In the genomic region with DNA sequence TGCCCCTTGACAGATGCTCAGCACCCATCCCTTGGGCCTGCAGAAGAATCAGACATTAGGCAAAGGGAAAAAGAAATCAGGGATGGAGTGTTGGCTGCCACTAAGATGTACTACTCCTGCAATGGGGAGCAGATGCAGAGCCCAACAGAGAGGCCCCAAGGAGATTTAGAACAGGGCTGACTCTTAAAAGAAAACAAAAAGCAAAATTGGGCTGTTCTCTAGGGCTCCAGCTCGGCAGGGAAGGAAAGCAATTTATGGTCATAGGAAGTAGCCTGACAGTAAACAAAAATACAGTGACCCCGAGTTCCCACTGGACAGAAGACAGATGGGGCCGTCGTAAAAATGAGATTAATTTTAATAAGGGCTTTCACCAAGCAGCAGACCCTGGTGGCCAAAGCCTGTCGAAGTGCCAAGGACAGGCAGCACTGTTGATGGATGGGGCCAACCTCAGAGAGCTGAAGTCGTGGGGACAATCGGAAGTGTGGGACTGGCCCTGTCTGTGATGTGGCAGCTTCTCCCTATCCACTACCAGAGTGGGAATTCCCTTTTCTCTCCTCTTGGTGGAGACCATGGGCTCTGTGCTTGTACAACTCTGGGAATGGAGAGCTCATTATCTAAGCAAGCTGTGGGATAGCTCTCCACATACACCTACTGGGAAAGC, we compare ENCODE assay signal across 13 mouse cellular contexts.
DNase-seq lines count a peak whose midpoint lies in the region; ATAC-seq lines count a peak whose summit lies in the region.
"Had no signal": no experiment of that assay in that cellular context is flagged by ENCODE, and none has a peak within 500 bp of the region (broad histone marks: within the 10 kb centered on the region; RNA-seq: fewer than 3 reads in every experiment).

No protein-coding gene starts in this region.

- 29% methylated on average over 7 of the region's 7 CpGs for WGBS in neural tube, embryonic 15.5 days

- 0 out of 2 replicates have a peak, but pooled peaks have one; percentile 30 for ATAC-seq in neural tube, embryonic 15.5 days (ENCODE audit: low FRiP score)
- ATAC-seq in activated CD4-positive, CD25-positive, alpha-beta regulatory T cell, adult 4 months, result no peak

- H3K9me3 ChIP-seq in neural tube, embryonic 15.5 days (replicated peaks), result no peaks in the 10 kb centered on the region
- H3K9me3 ChIP-seq: midbrain, embryonic 10.5 days had no signal

- H3K27me3 ChIP-seq in neural tube, embryonic 15.5 days (replicated peaks), result no peaks in the 10 kb centered on the region; the same call in 1 of the 2 replicates

- no peak overlapping the region for H3K4me2 ChIP-seq in neural tube, embryonic 15.5 days
- H3K4me2 ChIP-seq: liver, embryonic 11.5 days had no signal

- DNase-seq in embryo, embryonic 10.5 days (ENCODE audit: low spot score), result peak; percentile 43
- no peak for DNase-seq in embryo, embryonic 9.5 days (ENCODE audit: extremely low spot score)
- peak; percentile 21 for DNase-seq in lung, postnatal 10 days
- no peak for DNase-seq in lung, adult 18-20 months
- DNase-seq in kidney, adult 8-10 months, result peak; percentile 23 to 59
- no peak for DNase-seq in right cerebral cortex, adult 2 months (ENCODE audit: low spot score in 2 of 2)
- DNase-seq: cerebellum, postnatal 14 days; heart, adult 18-20 months; heart, postnatal 36 days had no signal

- no peaks in the 10 kb centered on the region for H3K36me3 ChIP-seq in neural tube, embryonic 15.5 days
- H3K36me3 ChIP-seq: midbrain, embryonic 10.5 days had no signal

- no peak overlapping the region for H3K27ac ChIP-seq in neural tube, embryonic 15.5 days (replicated peaks)

- peaks cover 6% of the 10 kb centered on the region for H3K4me1 ChIP-seq in neural tube, embryonic 15.5 days
- H3K4me1 ChIP-seq: midbrain, embryonic 10.5 days had no signal

- H3K9ac ChIP-seq in neural tube, embryonic 15.5 days (replicated peaks), result no peak overlapping the region

- no peak overlapping the region for H3K4me3 ChIP-seq in neural tube, embryonic 15.5 days (replicated peaks)
- H3K4me3 ChIP-seq: midbrain, embryonic 10.5 days had no signal

Comparison
In these comparisons a context has a peak if more than half of its experiments do, and no peak if none do; other contexts are left out.
1. DNase-seq: peak in embryo, embryonic 10.5 days (single experiment), lung, postnatal 10 days (single experiment) and kidney, adult 8-10 months (2 of 2); none in embryo, embryonic 9.5 days (single experiment), lung, adult 18-20 months (0 of 2) and right cerebral cortex, adult 2 months (0 of 2).